Mouse (Mus musculus) gastrocnemius, postnatal 4 days (tissue): ENCODE results near the gene Rad51b. TPM values are rescaled to one million over a fixed set of nuclear protein-coding genes. Genes with fewer than 3 reads are reported as not detected.

Source experiments
- DNase-seq, 2 experiments: peaks; one replicate each; pipeline ENCODE4 v3.0.0; 2021 to 2022; ENCODE audit warnings: low spot score in 2 of 2, mixed read lengths in 2 of 2
- total RNA-seq, 2 experiments: library from RNA; stranded (reverse); gene quantifications; 2 replicates each; pipeline ENCODE4 v1.2.3; 2021

The Rad51b gene
- total RNA-seq, 2 experiments from 2014 or later, result 2.2 to 2.3 TPM

- DNase-seq, result no peak
Observed at GRCm38 (mm10) chr12:79609399-79610010, 312.4 kb downstream of the Rad51b start.

- no peak for DNase-seq
Observed at GRCm38 (mm10) chr12:79610511-79611103, 313.5 kb downstream of the Rad51b start.

- no peak for DNase-seq
Observed at GRCm38 (mm10) chr12:79611665-79612064, 314.6 kb downstream of the Rad51b start.

DNA sequence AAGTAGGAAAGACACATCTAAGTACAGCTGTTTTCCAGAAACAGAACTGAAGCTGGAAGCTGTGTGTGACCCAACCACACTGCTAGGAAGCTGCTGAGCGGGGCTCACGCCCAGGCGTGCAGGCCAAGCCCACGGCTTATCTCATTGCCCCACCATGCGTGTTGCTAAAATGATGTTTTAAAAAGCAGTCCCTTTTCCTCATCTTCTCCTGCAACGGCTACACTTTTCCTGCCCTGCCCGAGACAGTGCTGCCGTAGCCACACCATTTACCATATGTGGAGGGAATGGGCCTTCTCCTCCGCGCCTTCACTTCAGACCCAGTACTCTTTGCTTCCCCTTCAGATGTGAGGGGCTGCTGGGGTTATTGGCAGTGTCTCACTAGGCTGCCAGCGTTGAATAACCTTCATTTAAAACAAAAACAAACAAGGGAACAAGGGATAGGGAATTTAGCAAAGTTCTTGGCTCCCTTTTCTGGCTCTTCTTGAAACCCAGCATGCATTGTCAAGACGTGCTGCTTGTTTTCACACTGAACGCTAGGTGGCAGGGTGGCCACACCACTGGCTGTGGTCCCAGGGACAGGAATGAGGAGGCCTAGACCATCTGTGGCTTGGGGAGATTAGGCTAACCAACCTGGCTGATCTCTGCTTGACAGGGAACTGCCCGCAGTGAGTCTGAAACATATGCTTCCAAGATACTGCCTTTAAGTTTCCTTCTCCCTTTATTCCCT is 315.4 kb downstream of the Rad51b start:
- peak; percentile 79 to 88 for DNase-seq

GRCm38 (mm10) chr12:79613061-79613788 is 316.1 kb downstream of the Rad51b start:
- DNase-seq, result peak in 1 of 2 experiments; percentile 31

DNA sequence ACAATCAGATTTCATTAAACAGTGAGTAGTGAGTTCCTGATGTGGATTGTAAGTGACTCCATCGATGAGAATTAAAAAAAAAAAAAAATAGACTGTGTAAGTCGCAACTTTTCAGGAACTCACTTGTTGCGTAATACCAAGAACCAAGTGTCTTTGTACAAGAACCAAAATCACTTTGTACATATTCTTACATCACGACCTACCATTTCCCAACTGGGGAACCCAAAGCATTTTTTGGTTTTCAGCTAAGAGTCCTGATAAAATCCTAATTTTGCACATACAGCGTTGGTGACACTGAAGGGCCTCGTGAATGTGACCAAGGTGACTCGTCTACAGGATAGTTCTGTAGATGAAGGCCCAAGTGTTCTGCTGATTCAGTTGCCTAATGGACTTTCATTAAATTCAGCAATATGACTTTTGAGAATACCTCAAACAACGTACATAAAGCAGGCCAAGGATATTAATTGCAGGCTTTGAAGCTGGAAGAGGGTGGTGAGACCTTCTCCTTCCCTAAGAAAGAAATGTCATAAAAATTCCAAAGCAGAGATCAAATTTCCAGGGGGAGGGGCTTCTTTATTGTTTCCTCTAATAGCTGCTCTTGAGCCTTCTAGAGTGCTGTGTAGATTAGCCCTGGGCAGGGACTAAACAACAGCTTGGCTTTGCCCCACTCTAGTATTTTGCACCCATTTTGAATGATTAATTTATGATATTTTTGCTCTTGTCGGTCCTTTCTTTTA is 316.9 kb downstream of the Rad51b start:
- DNase-seq, result no peak

DNA sequence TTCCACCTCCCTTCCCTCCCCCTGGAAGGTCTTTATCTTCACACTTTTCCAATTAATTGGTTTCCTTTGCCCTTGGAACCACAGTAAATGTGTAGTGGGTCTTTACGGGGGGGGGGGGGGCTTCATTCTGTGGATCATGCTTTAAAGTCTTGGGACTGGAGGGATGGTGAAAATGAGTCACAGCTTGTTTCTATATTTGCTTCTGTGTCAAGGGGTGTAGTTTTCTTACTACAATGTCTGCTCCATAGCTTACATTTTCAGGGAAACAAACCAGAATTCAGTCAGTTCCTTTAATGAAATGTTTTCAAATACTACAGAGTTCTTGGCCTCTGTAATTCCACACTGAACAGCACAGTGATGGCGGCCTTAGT is 317.5 kb downstream of the Rad51b start:
- no peak for DNase-seq

DNA sequence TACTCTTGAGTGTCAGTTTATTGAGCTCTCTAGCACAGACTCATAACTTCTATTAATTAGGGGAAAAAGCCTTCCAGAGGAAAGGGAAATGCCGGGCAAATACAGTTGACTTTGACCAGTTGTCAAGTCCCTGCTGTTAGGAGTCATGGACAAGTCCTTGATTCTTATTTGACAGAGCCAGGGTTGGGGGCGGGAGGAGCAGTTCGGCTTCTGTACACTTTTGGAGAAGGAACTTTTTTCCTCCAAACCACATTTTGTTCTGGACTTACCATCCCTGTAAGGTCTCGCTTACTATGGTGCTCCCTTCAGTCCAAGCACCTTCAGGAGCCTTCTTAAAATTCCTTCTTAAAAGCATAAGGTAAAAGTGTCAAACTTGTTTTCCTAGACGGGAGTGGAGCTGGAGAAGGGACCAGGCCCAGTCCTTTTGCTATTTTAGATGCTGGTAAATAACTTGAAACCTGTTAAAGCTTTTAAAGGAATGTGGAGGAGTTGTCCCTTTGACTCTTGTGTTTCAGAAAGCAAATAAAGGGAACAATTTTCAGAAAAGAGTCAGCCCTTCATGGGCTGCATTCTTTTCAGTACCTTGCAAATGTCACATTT is 318.7 kb downstream of the Rad51b start:
- DNase-seq, result no peak

GRCm38 (mm10) chr12:79619009-79619408 is 321.9 kb downstream of the Rad51b start:
- DNase-seq, result no peak

DNA sequence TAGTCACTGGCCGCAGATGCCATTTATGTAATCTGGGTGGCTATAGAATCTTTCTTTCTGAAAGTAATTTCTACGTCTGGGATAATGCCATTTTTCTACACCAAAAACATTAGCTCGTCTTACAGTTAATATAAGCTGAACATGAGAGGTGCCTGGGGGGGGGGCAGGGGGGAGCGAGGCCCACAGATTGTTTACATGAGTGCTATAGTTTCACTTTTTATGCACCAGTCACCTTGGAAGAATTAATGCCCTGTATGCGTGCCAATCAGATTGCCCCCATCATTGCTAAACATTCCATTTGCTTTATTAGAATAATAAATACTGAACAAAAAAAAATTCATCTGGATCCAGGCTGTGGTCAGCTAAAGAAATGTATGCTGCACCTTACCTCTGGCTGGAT is 323.6 kb downstream of the Rad51b start:
- DNase-seq, result no peak

DNA sequence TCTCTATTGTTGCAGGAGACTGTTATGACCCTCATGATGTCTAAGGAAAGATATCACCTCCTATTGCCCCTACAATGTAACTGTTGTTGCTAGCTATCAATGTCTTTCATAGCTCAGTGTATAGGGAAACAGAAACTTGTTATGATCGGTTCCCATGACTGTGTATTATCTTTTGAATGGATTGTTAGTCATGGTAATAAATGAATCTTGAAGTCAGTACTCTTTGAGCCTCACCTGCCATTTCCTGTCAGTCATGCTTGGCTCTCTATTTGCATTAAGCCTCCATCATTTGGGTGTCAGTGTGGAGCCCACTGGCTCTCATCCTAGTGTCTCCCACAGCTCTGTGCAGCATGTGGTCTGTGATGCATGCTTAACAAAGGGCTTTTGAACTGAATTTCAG is 326.2 kb downstream of the Rad51b start:
- no peak for DNase-seq

- DNase-seq, result no peak
Observed at GRCm38 (mm10) chr12:79625699-79626554, 328.8 kb downstream of the Rad51b start.

DNA sequence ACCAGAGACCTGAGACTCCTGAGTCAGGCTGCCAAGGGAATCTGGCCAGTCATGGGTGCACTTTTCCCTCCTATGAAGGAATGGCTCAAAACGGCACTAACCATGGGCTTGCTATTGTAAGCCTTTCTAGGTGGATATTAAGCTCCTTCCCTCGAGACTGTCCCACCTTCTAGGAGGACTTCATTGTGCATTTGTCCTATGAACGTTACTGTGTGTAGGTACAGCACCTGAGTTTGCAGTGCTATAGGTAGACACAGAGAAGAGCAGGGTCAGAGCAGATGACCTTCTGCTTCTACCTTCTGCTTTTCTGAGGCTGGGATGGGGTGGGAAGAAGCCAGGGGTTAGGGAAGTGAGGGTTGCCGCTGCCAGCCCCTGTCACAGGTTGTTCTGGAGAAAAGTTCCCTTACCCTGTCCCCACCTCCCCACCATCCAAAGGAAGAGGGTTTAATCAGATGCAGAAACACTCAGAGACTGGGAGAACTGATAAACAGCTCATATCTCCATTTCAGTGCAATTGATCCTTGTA is 329.5 kb downstream of the Rad51b start:
- DNase-seq, result no peak

GRCm38 (mm10) chr12:79627351-79628120 is 330.5 kb downstream of the Rad51b start:
- no peak for DNase-seq

- no peak for DNase-seq
Observed at GRCm38 (mm10) chr12:79628121-79628774, 331.2 kb downstream of the Rad51b start.

DNA sequence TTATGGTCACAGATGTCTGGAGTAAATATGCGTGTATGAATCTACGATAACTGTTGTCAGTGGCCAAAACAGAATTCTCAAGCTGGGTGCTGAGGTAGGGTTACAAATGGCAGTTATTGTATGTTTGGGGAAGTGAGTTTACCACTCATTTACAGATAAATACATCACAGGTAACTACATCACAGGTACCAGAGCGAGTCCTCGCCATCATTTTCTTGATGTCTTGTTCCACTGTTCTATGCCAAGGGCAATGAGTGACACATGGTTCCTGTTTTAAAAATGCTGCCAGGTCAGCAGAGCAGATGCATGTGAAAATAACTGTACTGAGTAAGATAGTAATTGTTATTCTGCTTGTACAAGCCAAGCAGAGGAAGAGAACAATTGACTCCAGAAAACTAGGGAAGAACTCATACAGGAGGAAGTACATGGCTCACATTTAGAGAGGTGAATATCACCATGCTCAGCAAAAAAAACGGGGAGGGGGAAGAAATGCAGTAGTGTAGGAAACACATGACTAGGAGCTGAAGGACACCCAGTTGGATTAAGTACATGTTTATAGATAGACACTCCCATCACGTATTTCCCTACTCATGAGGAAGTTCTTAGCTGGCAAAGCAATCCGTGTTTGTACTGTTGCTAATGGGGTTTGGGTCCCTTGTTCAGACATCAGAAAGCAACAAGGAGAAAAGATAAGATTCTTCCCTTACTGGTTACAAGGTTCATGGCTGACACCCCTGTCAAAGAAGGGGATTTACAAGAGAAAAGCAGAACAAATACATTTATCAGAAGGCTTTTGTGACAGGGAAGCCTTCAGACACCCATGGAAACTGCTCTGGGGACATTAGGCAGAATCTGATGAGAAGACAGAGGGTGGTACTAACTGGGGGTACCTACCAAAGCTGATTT is 333.1 kb downstream of the Rad51b start:
- no peak for DNase-seq

DNA sequence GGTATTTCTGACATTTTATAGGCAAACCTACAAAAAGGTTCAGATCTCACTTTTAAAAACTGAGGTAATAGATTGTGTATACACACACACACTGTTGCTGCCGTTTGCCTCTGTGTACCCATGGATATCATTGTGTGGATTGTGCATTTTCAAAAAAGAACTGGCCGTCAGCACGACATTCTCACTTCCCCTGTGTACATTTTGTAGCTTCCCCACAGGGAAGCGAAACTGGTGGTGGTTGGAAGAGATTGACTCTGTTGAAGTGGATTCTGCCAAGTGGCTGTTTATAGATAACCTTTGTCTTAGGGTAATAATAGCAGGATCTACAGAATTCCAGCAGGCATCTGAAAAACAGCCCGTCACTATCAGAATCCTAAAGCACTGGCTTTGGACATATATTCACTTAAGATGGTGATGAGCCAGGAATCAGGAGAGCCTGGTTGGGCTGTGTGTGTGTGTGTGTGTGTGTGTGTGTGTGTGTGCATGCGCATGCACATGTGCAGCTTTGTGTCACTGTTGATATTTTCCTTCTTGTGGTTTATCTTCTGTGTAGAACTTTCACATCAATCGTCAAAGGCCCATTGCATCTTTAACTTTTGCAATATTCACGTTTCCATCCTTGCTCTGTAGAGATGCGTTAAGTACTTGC is 336.5 kb downstream of the Rad51b start:
- no peak for DNase-seq
